Mouse (Mus musculus): ENCODE results near the gene Tmem252. TPM values are rescaled to one million over a fixed set of nuclear protein-coding genes. Genes with fewer than 3 reads are reported as not detected.
"Not testable (repeated sequence)": the region's sequence is repeated elsewhere in the genome, so short reads cannot be mapped to it uniquely, and the experiment has no call there.

Tmem252 gene
- total RNA-seq, 4 experiments from 2014 or later: 0.09 to 0.11 (median 0.09) TPM; not detected in 1

DNA sequence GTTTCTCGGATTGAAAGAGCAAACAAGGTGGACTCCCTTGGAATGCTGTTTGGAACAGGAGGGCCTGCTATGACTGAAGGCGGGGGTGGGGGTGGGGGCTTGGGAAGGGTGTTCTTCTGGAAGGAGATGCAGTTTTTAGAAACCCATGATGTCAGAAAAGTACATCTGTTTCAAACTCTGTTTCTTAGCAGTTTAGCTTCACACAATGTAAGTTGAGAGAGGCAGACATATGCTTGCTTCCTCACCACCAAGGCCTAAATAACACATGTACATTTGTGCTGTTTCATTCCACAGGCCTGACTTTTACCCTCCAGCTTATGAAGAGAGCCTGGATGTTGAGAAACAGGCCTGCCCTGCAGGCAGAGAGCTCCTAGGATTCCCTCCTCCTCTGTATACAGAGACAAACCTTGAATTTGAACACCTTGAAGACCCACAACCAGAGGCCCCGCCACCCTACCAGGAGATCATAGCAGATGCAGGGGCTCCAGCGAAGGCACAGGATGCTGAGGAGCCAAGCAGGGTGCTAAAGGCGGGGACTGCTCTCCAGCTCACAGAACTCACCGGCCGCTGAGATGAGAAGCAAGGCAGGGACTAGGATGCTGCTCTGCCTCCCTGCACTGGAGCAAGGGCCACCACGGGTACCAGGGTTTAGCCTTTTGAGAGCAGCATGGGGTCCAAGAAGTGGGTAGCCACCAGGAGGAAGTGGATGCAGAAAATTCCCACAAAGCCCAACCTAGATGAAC is 3.6 kb downstream of the Tmem252 start:
- no peak for DNase-seq (ENCODE audit: low spot score)

DNA sequence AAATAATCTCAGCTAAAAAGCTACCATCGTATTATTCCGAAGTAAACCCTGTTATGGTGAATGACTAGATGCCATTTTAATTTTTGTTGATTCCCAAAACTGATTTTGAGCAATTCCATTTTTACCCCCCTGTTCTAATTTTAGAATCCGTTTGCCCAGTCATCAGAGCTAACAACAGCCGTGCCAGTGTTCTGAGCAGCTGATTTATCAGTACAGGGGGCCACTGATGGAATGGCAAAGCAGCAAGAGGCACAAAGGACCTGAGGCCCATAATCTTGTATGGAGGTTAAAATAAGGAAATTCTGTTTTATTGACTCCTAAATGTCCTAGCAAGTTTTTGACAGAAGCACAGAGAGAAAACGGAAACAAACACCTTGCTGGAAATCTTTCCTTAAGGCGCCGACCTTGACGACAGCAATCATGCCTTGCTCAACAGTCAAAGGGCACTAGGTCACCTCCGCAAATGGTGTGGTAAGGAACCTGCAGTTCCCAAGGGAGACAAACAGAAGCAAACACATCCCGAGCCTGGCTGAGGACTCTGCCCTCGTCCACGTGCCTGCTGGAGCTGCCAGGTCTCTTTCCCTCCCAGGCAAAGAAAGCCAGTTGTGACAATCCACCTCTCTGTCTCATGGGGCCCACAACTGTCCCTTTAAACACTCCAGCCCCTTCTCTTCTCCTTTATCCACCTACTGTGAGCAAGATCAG is 9.4 kb downstream of the Tmem252 start:
- DNase-seq (ENCODE audit: low spot score): peak; percentile 58

DNA sequence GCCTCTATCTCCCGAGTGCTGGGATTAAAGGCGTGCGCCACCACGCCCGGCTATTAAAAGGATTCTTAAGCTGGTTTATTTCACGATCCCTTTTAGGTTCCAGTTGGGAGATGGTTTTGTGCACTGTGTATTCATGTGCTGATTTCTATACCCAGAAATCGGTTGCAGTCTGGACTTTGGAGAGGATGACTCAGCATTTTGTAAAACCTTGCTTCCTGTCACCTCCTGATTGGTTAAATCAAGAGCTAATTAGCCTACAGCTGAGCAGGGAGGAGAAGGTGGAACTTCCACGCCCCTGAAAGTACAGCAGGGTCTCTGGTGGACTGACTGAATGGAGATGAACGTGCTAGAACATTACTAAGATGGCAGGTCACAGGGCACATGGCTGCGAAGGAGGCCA is 12.6 kb downstream of the Tmem252 start:
- DNase-seq (ENCODE audit: low spot score): no peak

DNA sequence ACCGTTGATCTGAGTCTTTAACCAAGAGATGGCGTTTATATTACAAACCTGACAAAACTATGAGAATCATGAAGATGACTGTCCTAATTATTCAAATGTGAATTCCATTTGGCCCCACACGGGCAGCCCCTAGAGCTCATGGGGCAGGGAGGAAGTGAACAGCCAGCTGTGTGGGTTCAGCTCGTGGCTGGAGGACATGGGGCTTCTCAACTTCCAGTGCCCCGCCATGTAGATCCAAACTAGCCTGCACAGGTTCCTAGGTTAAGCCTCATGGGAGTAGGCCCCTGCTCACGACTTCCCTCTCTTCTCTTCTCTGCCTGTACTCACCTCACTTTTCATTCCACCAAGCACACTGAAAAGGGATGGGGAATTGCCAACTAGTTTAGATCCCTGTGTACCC is 14.5 kb downstream of the Tmem252 start:
- DNase-seq (ENCODE audit: low spot score): no peak

DNA sequence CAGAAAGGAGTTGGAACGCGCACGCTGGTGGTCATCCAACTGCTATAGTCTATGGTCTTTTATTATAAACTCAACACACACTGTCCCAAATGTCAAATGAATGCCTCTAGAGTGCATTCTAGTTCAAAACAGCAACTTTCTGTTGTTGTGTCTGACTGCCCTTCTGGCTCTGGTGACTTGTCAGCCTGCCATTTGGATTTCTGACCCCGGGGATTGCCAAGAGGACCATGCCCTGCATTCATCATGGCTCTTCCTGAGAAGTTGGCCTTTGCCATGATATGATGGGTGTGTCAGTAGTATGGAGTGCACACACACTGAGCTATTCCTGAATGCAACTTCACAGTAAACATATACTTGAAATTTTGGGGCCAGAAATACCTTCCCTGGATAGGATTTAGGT is 15.7 kb downstream of the Tmem252 start:
- no peak for DNase-seq (ENCODE audit: low spot score)

DNA sequence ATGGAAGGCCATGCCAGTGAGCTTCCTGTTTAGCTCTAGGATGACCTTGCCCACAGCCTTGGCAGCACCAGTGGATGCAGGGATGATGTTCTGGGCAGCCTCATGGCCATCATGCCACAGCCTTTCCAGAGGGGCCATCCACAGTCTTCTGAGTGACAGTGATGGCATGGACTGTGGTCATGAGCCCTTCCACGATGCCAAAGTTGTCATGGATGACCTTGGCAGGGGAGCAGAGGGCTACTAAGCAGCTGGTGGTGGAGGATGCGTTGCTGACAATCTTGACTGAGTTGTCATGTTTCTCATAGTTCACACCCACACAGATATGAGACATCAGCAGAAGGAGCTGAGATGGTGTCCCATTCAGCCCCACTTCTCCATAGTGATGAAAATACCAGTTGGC is 18.9 kb downstream of the Tmem252 start:
- DNase-seq (ENCODE audit: low spot score): no peak

DNA sequence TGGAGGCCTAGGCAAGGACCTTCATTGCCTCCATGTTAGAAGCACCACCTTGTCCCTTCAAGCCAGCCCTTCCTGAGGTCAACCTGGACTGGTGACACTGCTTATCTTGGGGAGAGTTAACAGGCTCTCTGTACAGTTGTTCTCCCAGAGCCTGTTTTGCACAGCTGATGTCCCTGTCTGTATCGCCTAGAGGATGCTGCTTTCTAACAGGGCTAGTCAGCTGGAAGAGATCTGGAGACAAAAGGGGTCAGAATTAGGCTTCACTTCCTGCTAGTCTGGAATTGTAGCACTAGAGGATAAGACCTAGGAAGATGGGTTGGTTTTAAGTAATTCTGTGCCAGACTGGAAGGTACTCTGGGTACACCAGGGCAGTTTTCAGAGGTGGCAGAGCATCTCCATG is 24.1 kb downstream of the Tmem252 start:
- no peak for DNase-seq (ENCODE audit: low spot score)

DNA sequence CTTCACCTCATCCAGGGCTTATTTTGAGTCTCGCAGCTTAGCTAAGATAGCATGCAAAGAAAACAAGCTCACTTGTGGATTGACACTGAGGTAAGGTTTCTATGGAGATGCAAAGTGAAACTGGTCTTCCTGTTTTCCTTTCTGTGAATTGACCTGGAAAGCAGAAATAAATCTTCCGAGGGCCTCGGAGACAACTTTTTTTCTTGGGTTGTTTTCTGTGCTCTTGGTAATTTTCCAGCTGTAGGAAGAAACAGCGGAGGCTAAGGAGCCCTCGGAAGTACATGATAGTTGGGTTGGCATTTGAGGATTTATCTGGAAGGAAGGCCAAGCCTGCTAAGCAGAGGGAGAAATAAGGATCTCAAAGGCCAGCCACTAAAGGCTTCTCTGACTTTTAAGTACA is 24.8 kb downstream of the Tmem252 start:
- DNase-seq (ENCODE audit: low spot score): no peak

DNA sequence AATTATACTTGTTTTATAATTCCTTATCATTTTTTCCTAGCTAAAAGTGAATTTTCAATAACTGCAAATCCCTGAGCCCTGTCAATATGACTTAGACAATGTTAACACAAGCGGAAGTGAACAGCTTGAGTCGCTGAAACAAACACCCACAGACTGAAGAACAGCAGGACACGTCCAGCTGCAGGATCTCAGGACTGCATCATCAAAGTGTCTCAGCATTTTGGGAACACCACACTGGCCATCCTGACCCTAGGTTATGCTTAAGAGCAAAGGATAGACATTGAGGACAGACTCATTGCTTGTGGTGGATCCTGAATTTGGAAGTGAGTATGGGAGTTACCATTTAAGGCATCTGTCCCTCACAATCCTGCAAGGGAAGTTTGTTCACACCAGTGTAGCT is 25.4 kb downstream of the Tmem252 start:
- DNase-seq (ENCODE audit: low spot score): no peak

DNA sequence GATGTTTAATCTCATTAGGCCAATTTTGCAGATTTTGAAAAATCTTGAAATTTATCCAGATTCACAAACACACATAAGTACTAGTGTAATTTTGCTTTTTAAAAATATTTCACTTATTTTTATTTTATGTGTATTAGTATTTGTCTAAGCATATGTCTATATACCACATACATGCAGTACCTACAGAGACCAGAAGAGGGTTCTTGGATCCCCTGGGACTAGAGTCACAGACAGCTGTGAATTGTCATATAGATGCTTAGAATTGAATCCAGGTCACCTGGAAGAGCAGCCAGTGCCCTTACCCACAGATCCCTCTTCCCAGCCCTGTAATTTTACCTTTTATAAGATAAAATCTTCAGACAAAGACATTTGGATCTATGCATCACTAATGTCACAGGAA is 26.1 kb downstream of the Tmem252 start:
- no peak for DNase-seq (ENCODE audit: low spot score)

DNA sequence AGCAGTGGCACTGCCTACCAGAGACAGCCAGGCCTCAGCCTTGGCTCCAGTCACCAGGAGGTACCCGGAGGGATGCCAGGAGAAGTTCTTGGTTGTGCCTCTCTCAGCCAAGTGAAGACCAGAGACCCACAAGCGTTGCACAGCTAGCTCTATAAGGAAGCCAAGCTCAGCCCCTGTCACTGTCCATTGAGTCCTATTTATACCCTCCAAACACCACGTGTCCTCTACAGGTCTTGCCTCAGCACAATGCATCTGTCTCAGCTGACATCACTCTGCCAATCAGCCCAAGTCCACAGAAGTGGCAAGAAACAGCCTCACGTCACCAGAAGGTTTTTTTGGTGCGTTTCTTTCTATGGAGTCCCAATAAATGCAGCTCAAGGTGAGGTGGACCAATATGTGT is 26.9 kb downstream of the Tmem252 start:
- DNase-seq (ENCODE audit: low spot score): no peak

DNA sequence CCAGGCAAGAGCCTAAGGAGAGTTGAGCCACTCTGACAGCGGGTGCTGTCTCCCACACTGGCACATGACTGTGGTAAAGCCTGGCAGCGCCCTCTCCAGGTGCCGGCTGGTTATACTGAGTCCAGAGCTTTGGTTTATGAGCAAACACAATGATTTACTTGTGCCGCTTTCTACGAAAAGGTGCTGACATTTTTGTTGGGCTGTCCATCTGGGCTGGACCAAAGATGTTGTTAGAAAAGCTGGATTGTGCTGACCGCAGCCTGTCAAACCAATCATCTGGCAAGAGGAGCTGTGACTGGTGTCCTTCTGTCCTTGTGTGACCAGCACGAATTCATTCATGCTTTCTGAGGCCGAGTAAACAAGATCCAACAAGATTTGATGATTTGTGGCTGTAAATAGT is 27.9 kb downstream of the Tmem252 start:
- no peak for DNase-seq (ENCODE audit: low spot score)

DNA sequence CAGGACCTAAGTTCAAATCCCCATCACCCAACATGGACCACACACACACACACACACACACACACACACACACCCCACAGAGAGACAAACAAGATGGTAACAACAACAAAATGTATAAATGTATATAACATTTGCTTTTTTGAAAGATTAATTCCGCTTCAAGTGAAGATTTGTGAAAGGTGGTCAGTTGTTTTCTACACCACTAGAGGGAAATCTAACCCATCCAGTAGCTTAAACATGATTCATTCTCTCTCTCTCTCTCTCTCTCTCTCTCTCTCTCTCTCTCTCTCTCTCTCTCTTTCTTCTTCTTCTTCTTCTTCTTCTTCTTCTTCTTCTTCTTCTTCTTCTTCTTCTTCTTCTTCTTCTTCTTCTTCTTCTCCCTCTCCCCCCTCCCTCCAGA is 29.4 kb downstream of the Tmem252 start:
- DNase-seq (ENCODE audit: low spot score): not testable (repeated sequence)

DNA sequence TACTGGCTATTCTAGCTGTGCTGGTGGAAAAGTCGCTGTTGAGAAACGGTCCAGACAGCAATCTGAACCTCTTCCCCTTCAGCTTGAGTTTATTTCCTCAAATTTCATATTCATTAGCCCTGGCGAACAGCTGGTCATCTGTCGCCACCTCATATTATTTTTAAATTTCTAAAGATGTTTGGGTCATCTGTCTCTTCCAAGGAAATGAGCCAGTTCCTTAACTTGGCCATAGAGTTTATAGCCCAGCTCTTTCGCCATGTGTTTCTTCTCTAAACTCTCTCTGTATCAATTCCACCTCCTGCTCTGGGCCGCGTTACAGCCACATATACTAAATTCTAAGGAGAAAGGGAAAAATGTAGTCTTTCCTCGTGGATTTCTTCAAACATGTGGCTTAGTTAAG is 29.9 kb downstream of the Tmem252 start:
- no peak for DNase-seq (ENCODE audit: low spot score)

DNA sequence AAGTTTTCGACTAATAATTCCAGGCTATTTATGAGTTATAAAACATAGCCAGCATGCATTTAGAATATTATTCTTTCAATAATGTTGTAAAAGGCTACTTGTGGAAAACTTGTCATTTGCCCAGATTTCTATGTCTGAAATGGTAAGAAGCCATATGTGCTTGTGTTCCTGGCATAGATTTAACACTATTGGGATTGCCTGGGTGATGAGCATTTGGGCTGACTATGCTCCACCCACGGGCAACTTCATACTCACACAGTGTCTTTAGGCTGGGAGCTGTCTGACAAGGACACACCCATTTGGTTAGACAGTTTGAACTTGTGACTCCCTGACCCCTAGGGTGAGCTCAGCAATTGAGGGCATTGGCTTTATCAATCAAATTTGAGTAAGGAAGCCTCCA is 30.5 kb downstream of the Tmem252 start:
- DNase-seq (ENCODE audit: low spot score): no peak

DNA sequence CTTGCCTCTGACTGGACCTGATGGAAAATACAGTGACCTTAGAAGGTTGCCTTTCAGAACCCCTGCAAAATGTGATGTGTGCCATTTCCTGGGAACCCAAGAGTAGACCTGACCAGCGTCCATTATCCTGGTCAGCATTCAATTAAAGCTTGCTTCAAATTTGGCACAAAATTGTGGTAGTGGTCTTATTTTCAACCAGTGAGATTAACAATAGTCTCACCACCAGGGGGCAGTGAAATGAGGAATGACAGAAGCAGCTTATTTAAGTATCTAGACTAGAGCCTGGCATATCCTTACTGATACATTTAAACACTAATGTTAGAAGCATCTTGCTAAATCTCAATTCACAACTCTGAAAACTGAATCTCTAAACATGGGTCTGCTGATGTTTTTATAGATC is 31.6 kb downstream of the Tmem252 start:
- DNase-seq (ENCODE audit: low spot score): no peak

DNA sequence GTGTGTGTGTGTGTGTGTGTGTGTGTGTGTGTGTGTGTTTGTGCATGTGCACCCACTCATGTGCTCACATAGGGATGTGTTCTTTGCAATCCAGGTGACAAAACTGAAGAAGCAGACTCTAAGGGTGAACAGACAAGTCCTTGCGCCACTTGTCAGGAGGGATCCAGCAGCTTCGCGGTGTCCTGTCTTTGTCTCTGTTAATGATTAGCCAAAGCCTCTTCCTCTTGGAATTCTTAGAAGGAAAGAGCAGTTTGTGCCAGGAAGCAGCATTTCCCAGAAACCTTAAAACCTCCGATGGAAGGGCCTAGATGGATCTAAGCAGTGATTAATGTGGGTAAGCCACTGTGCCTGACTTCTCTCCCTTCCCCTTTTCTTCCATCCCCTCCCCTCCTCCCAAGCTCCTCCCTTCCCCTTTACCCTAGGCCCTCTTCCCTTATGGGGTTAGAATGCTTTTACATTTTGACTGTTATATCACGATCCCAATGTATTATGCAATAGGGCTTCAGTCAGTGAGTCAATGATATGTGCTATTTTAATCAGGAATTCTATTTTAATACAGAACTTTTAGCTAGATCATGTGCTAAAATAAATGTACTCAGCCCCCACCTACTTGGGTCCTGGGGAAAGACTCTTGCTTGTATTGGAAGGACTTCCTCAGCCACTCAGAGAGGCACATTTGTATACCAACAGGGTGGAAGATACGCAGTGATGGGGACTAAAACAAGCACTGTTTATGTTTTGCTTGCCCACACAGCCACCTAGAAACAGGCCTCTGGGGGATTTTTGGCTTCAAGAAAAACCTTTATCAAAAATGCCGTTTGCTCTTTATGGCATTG is 33.5 kb downstream of the Tmem252 start:
- DNase-seq (ENCODE audit: low spot score): no peak

DNA sequence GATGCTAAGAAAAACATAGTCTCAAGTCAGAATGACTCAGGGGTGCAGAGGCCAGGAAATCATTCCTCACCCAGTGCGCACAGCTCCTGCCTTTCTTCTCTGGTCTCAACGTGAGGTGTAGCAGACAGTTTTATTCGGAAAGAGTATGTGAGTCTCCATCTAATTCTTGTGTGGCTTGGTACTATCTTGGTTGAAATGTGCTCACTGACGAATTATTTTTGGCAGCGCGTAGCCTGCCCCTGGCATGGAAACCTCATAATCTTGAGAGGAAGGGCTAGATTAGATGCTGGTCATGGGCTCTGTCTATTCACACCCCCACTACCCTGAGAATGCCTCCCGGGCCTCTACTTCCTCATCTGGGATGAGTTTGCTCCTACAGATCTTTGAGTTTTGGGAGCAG is 34.2 kb downstream of the Tmem252 start:
- no peak for DNase-seq (ENCODE audit: low spot score)

DNA sequence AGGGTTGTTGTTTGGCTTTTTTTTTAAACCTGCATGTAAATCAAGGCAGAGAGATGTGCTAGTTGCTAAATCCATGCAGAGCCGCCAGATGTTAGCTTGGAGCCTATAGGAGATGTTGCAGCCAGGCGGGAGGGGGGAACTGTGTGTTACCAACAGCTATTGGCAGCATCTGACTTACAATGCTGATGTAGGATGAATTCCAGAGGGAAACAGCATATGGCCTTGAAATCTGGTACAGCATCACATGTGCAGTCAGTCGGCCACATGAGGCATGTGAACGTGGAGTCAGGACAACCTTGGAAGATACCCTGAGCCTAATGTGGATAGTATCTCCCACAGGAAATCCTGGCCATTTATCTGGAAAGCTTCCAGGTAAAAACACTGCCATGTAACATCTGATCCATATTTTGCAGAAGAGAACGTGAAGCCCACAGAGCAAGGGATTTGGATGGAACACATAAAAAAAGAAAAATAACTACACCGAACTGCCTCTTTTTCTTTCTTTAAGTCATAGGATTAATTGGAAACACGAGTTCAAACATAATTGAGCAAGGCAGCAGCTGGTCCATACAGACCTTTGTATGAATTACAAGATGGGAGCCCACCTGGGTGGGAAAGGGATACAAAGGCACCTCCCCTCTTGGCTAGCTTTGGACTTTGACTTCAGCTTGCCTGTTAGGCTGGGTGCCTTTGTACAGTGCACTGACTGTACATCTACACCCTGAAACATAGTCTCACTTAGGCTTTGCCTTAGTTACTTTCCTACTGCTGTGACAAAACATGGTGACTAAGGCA is 42.7 kb downstream of the Tmem252 start:
- DNase-seq (ENCODE audit: low spot score): no peak

DNA sequence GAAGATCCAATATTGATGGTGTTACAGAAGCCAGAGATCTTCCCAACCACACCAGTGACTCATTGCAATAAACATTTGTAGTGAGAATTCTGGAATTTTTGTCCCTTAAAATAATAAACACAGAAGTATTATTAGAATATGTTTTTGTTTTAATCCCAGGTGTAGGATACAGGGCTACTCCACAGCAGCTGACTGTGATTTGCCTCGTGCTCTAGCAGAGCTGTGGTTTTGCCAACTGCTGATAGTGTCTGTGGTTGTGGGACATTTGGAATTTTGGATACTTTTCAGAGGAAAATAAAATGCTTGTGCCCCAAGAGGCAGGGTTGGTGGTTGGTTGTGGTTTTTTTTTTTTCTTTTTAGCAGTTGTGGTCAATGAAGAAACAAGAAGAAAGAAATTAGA is 44.2 kb downstream of the Tmem252 start:
- no peak for DNase-seq (ENCODE audit: low spot score)

DNA sequence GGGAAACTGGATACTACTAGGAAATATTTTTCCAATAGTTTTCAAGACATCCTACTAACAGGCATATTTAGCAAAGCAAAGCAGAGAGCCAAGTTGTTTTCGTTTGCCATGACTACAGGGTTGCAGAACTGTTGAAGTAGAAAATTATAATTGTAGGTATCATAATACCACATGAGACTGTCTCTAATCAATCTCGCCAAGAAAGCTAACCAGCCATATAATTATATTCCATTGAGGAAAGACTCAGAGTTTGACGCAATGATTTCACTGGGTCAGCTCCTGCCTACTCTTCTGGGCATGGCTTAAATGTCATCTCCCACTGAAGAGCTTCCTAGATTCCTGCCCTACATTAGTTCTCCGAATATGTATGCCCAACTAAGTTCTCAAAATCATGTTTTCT is 45.7 kb downstream of the Tmem252 start:
- DNase-seq (ENCODE audit: low spot score): no peak

DNA sequence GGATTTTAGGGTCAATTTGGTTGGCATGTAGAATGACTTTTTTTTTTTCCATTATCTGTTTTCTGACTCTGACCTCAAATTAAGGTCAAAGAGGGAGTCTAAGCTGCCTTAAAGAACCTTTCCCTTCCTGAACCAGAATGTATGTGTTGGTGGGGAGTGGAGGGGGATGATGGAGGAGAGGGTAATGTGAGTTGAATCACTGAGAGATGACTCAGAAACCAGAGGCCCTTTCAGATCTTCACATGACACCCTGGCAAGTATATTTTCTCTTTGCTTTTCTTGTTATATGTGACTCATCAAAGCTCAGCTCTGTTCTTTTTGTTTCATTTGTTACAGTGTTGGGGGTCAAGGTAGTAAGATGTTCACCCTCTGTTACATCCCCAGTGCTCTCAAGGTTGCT is 46.6 kb downstream of the Tmem252 start:
- DNase-seq (ENCODE audit: low spot score): no peak
